In the genomic region with DNA sequence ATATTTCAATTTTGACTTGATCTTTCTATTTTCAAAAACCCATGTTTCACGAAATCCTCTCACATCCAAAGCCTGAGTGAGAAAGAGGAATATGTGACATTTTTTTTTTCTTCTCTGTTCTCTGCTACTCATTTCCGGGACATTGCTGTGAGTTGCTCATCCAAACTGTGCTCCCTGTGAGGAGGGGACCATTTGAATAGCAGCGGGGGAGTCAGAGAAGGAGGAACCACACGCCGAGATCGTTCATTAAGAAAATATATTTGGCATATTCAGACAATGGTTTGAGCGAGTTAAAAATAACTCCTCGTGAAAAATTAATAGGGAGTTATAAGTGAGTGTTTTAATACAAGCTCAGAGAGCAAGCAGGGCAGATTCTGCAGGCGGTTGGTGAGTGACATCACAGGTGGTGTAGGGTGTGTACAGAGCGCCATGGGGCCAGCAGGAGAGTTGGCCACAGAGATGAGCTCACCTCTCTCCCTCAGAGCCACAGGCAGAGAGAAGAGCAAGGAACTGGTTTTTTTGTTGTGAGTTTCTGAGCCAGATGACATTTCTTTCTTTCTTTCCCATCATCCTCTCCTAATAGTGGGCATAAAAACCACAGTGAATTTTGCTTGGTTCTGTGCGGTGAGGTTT, we compare ENCODE assay signal across 2 mouse cellular contexts.
TF ChIP-seq lines count a peak whose summit lies in the region.

No protein-coding gene starts in this region.

TF ChIP-seq in C2C12, 6 proteins besides CTCF, POLR2A, EP300 and RAD21 (continued from another document):
- TF ChIP-seq MYOG (IDR thresholded peaks at IDR 0.05; ENCODE audit: control insufficient read depth, extremely low read depth, insufficient read length) = no peak

TF ChIP-seq in myocyte, 11 proteins besides CTCF, POLR2A, EP300 and RAD21 (continued from another document):
- TF ChIP-seq E2F4 (IDR thresholded peaks at IDR 0.05; ENCODE audit: insufficient read depth) = no peak
- peak; percentile 89 for TF ChIP-seq TCF12 (IDR thresholded peaks at IDR 0.05; ENCODE audit: insufficient read depth, poor library complexity, severe bottlenecking)
- peak; percentile 77 for TF ChIP-seq TCF3 (IDR thresholded peaks at IDR 0.05; ENCODE audit: insufficient read length, low read depth)
- TF ChIP-seq POLR2AphosphoS2 (IDR thresholded peaks at IDR 0.05; ENCODE audit: insufficient read length, low read depth) = no peak
- TF ChIP-seq REST (IDR thresholded peaks at IDR 0.05; ENCODE audit: insufficient read depth, insufficient read length) = no peak
- TF ChIP-seq MAX (IDR thresholded peaks at IDR 0.05; ENCODE audit: low read depth) = no peak
- TF ChIP-seq SRF (IDR thresholded peaks at IDR 0.05; ENCODE audit: control insufficient read depth, insufficient read length, low read depth) = no peak
TF ChIP-seq in myocyte: peak in this region for 4.
